Mouse (Mus musculus) spleen, adult 18-20 months (tissue): ENCODE measurements at regions not wholly inside any gene's neighbourhood (a gene's known extent, or its start where the extent isn't known, plus 50 kb on each side); places are given as distances from the start of the nearest gene placed in this dataset.

Experiments used
- DNase-seq, 2 experiments: peaks; one replicate each; pipeline ENCODE4 v3.0.0; 2022; ENCODE audit warnings: mixed read lengths in 2 of 2

- no peak for DNase-seq
Measured at GRCm38 (mm10) chr9:113295850-113296467, 412.1 kb downstream of the Pdcd6ip start.

- DNase-seq = no peak
Measured at GRCm38 (mm10) chr9:113287397-113287796, 420.7 kb downstream of the Pdcd6ip start.

- no peak for DNase-seq
Measured at GRCm38 (mm10) chr9:113283244-113283643, 424.8 kb downstream of the Pdcd6ip start.

- no peak for DNase-seq
Measured at GRCm38 (mm10) chr9:113270595-113270994, 437.5 kb downstream of the Pdcd6ip start.

- no peak for DNase-seq
Measured at GRCm38 (mm10) chr9:113267696-113268095, 440.4 kb downstream of the Pdcd6ip start.

- no peak for DNase-seq
Measured at GRCm38 (mm10) chr9:113263636-113264035, 444.4 kb downstream of the Pdcd6ip start.

GRCm38 (mm10) chr9:113260296-113260695 lies 447.8 kb downstream of the Pdcd6ip start:
- DNase-seq = no peak

- DNase-seq = no peak
Measured at GRCm38 (mm10) chr9:113258556-113258955, 449.5 kb downstream of the Pdcd6ip start.

- DNase-seq = no peak
Measured at GRCm38 (mm10) chr9:113248703-113249274, 459.3 kb downstream of the Pdcd6ip start.

GRCm38 (mm10) chr9:113247950-113248349 lies 460.1 kb downstream of the Pdcd6ip start:
- no peak for DNase-seq

GRCm38 (mm10) chr9:113243870-113244269 lies 464.2 kb downstream of the Pdcd6ip start:
- no peak for DNase-seq

GRCm38 (mm10) chr9:113233370-113233769 lies 474.7 kb downstream of the Pdcd6ip start:
- DNase-seq = no peak

GRCm38 (mm10) chr9:113229391-113229790 lies 478.7 kb downstream of the Pdcd6ip start:
- no peak for DNase-seq

GRCm38 (mm10) chr9:113213930-113214329 lies 494.1 kb downstream of the Pdcd6ip start:
- DNase-seq = no peak

GRCm38 (mm10) chr9:113212389-113212788 lies 495.7 kb downstream of the Pdcd6ip start:
- DNase-seq = no peak

- DNase-seq = no peak
Measured at GRCm38 (mm10) chr9:113208181-113208580, 499.9 kb downstream of the Pdcd6ip start.

GRCm38 (mm10) chr9:113199241-113199640 lies 508.8 kb downstream of the Pdcd6ip start:
- DNase-seq = no peak

GRCm38 (mm10) chr9:113195556-113195955 lies 512.5 kb downstream of the Pdcd6ip start:
- DNase-seq = no peak

- no peak for DNase-seq
Measured at GRCm38 (mm10) chr9:113192773-113193172, 515.3 kb downstream of the Pdcd6ip start.

- DNase-seq = no peak
Measured at GRCm38 (mm10) chr9:113191163-113191562, 516.9 kb downstream of the Pdcd6ip start.

- no peak for DNase-seq
Measured at GRCm38 (mm10) chr9:113181182-113181581, 526.9 kb downstream of the Pdcd6ip start.

GRCm38 (mm10) chr9:113177918-113178235 lies 530.2 kb downstream of the Pdcd6ip start:
- DNase-seq = no peak

GRCm38 (mm10) chr9:113177181-113177917 lies 530.7 kb downstream of the Pdcd6ip start:
- no peak for DNase-seq

GRCm38 (mm10) chr9:113171767-113172405 lies 536.2 kb downstream of the Pdcd6ip start:
- no peak for DNase-seq
